Mouse (Mus musculus) cerebellum, adult 2 months (tissue): ENCODE measurements around the gene Sumf2.

Source experiments
- CTCF ChIP-seq: fragments of 200-500 bp; IDR thresholded peaks from 2 replicates; pipeline ENCODE4 v1.5.1; 2011; ENCODE audit warnings: low read depth, mild to moderate bottlenecking, control low read depth, low read length, moderate library complexity, borderline replicate concordance; ENCODE audit not compliant: insufficient read depth
- POLR2A ChIP-seq: fragments of 200-500 bp; IDR thresholded peaks from 2 replicates; pipeline ENCODE4 v1.6.1; 2011; ENCODE audit warnings: low read length, control low read depth, borderline replicate concordance; ENCODE audit not compliant: insufficient read depth

GRCm38 (mm10) chr5:129873942-129874341, 27.2 kb downstream of the Sumf2 start:
- TF ChIP-seq CTCF (no peak), POLR2A (no peak)
